Mouse (Mus musculus) heart, embryonic 10.5 days (tissue): ENCODE results near the gene Uchl5. TPM values are rescaled to one million over a fixed set of nuclear protein-coding genes. Genes with fewer than 3 reads are reported as not detected.

Experiments
- DNase-seq: peaks from one replicate; pipeline ENCODE4 v3.0.0-alpha.2; 2017; ENCODE audit warnings: low spot score
- H3K27ac ChIP-seq: fragments of 300-500 bp; sonication (generic); 2 replicates; pipeline ENCODE4 v1.5.1; 2016; ENCODE audit warnings: mild to moderate bottlenecking
- H3K27me3 ChIP-seq: fragments of 300-500 bp; sonication (generic); 2 replicates; pipeline ENCODE4 v1.6.1; 2016; ENCODE audit warnings: mild to moderate bottlenecking; ENCODE audit not compliant: poor library complexity, insufficient read depth, severe bottlenecking
- H3K36me3 ChIP-seq: fragments of 300-500 bp; sonication (generic); 2 replicates; pipeline ENCODE4 v1.6.1; 2016; ENCODE audit warnings: mild to moderate bottlenecking, moderate library complexity
- H3K4me1 ChIP-seq: fragments of 300-500 bp; sonication (generic); 2 replicates; pipeline ENCODE4 v1.6.1; 2016; ENCODE audit warnings: mild to moderate bottlenecking
- H3K4me3 ChIP-seq: fragments of 300-500 bp; sonication (generic); 2 replicates; pipeline ENCODE4 v1.5.1; 2016; ENCODE audit warnings: mild to moderate bottlenecking, moderate library complexity
- H3K9me3 ChIP-seq: fragments of 300-500 bp; sonication (generic); 2 replicates; pipeline ENCODE4 v1.6.1; 2016; ENCODE audit warnings: mild to moderate bottlenecking, moderate library complexity
- WGBS: fragments of 180-500 bp; shearing (Covaris S2); methylation state at CpG from one replicate; pipeline ENCODE4 v1.1.7; 2016; 5-methylcytosine and 5-hydroxymethylcytosine counted together
- polyA plus RNA-seq: library from polyadenylated mRNA; unstranded; fragments of >200 nt; fragmentation: Nextera tagmentation; extraction: Ambion mirVana; gene quantifications from 2 replicates; pipeline ENCODE4 v1.2.1, GENCODE M21; 2016

Gene Uchl5
- polyA plus RNA-seq, 1 experiment from 2014 or later: 109 TPM

- Histone ChIP-seq H3K27me3 (no peaks in the 10 kb centered on the region), H3K9me3 (no peaks in the 10 kb centered on the region), H3K27ac (no peak overlapping the region), H3K4me3 (no peak overlapping the region), H3K36me3 (no peaks in the 10 kb centered on the region), H3K4me1 (0 out of 2 replicates have a peak, but pooled peaks cover 3% of the 10 kb centered on the region)
- no peak for DNase-seq
- 83% methylated on average over 3 of the region's 3 CpGs for WGBS
These were observed 45.6 kb downstream of the Uchl5 start for GRCm38 (mm10) chr1:143822677-143823076.

DNA sequence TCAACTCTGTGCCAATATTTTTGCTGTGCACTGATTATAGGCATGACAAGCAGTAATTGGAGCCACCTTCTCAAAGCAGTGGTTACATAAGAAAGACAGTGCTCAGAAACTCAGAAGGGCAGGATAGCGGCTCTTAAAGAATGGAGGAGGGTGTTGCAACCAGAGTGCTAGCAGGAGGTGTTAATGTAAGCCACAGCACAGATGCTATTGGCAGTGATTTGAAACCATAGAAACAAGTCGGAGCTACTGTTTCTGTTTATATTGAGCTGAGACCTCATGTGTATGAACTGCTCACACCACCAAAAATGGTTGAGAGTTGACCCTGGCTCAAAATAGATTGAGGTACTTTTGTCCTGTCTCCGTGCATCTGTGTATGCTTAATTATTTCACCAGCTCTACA is 53.6 kb downstream of the Uchl5 start:
- no peak overlapping the region for H3K27ac ChIP-seq
- H3K36me3 ChIP-seq: no peaks in the 10 kb centered on the region
- H3K4me3 ChIP-seq: no peak overlapping the region
- H3K9me3 ChIP-seq: no peaks in the 10 kb centered on the region
- WGBS: 58% methylated on average over 3 of the region's 3 CpGs
- H3K27me3 ChIP-seq: no peaks in the 10 kb centered on the region
- DNase-seq: no peak
- H3K4me1 ChIP-seq: no peaks in the 10 kb centered on the region

DNA sequence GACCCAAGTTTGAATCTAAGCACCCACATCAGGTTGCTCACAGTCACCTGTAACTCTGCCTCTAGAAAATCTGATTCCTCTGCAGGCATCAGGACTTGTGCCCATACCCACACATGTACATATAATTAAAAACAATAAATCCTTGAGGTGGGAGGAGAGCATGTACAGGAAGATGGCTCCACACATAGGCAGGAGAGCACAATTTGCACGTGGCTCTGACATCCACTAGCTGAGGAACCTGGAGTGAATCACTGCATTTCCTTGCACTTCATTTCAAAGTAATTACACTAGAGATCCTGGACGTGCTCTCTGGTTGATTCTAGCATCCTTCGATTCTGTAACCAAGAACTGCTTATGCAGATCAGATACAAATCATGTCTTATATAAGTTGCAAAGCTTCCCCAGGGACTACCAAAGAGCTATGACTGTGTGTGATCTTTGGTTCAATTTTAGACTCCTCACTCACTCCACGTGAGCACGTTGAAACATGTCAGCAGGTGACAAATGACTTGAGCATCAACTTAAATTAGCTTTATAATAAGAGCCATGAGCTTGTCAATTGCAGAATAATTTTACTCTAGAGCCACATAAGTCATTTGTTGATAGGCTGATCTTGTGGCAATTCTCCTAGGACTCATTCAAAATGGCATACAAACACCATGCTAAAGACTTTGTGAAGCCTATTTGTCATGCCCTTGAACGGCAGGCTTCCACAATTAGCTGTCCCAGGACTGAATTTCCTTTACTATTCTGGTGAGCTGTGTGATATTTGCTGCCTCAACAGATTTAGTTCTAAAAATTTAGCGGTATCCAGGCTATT is 59.5 kb downstream of the Uchl5 start:
- no peaks in the 10 kb centered on the region for H3K4me1 ChIP-seq
- no peaks in the 10 kb centered on the region for H3K36me3 ChIP-seq
- H3K27me3 ChIP-seq: no peaks in the 10 kb centered on the region
- H3K4me3 ChIP-seq: no peak overlapping the region
- WGBS: 65% methylated on average over 7 of the region's 7 CpGs
- no peak for DNase-seq
- no peak overlapping the region for H3K27ac ChIP-seq
- no peaks in the 10 kb centered on the region for H3K9me3 ChIP-seq

GRCm38 (mm10) chr1:143837681-143838080 is 60.6 kb downstream of the Uchl5 start:
- Histone ChIP-seq H3K27ac (no peak overlapping the region), H3K36me3 (no peaks in the 10 kb centered on the region), H3K4me1 (no peaks in the 10 kb centered on the region), H3K27me3 (no peaks in the 10 kb centered on the region), H3K9me3 (no peaks in the 10 kb centered on the region), H3K4me3 (no peak overlapping the region)
- WGBS: 88% methylated on average over 4 of the region's 4 CpGs
- DNase-seq: no peak

DNA sequence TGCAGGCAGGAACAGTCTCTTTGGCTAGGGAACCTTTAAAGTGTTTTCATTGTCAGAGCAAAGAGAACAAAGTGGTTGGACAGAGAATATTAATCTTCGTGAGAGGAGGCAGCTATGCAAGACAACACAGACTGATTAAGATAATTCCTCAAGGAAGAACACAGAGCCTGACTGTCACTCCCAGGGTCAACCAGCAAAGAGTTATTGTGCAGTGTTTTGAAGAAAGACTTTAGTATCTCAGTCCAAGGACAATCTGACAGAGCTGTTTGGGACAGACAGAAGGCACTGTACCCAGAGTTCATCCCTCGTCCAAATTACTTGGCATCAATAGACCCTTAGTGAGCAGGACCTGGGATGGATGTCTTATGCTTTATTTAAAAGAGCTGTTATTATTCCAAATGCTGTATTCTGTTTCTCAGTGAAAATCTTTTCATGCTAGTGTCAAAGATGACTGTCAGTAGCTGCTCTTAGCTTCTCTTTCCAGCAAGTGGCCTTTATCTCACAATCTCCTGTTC is 61.9 kb downstream of the Uchl5 start:
- H3K27me3 ChIP-seq: no peaks in the 10 kb centered on the region
- no peaks in the 10 kb centered on the region for H3K9me3 ChIP-seq
- no peak overlapping the region for H3K27ac ChIP-seq
- no peak for DNase-seq
- H3K4me3 ChIP-seq: no peak overlapping the region
- no peaks in the 10 kb centered on the region for H3K36me3 ChIP-seq
- H3K4me1 ChIP-seq: no peaks in the 10 kb centered on the region
- 58% methylated on average over 2 of the region's 2 CpGs for WGBS

DNA sequence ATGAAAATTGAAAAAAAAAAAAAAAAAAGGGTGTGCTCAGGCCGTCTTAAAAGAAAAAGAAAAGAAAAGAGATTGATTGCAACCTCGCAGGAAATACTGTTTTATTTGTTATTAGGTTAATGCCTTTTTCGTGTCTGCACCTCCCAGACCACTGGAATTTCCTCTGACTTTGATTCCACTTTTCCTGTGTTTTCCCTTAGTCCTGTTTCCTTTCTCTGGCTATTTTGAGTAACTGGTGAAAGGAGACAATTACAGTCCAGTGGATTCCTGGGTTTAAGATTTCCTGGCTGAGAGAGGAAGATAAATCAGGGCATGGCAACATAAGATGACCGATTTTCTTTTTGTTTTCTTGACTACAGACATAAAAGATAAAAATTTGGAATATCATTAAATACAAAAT is 75.3 kb downstream of the Uchl5 start:
- Histone ChIP-seq H3K27ac (no peak overlapping the region), H3K36me3 (no peaks in the 10 kb centered on the region), H3K4me3 (no peak overlapping the region), H3K9me3 (no peaks in the 10 kb centered on the region), H3K27me3 (no peaks in the 10 kb centered on the region), H3K4me1 (no peaks in the 10 kb centered on the region)
- no peak for DNase-seq
- WGBS: 40% methylated on average over 4 of the region's 4 CpGs

- H3K9me3 ChIP-seq: no peaks in the 10 kb centered on the region
- no peaks in the 10 kb centered on the region for H3K4me1 ChIP-seq
- no peaks in the 10 kb centered on the region for H3K36me3 ChIP-seq
- no peak for DNase-seq
- H3K4me3 ChIP-seq: no peak overlapping the region
- 88% methylated on average over 2 of the region's 2 CpGs for WGBS
- no peak overlapping the region for H3K27ac ChIP-seq
- no peaks in the 10 kb centered on the region for H3K27me3 ChIP-seq
These were observed 75.8 kb downstream of the Uchl5 start for GRCm38 (mm10) chr1:143852779-143853358.

GRCm38 (mm10) chr1:143853691-143854115 is 76.6 kb downstream of the Uchl5 start:
- no peak overlapping the region for H3K27ac ChIP-seq
- H3K4me3 ChIP-seq: no peak overlapping the region
- H3K27me3 ChIP-seq: no peaks in the 10 kb centered on the region
- H3K36me3 ChIP-seq: no peaks in the 10 kb centered on the region
- no peaks in the 10 kb centered on the region for H3K9me3 ChIP-seq
- no peak for DNase-seq
- WGBS: 68% methylated on average over 8 of the region's 8 CpGs
- no peaks in the 10 kb centered on the region for H3K4me1 ChIP-seq

- DNase-seq: no peak
- H3K36me3 ChIP-seq: no peaks in the 10 kb centered on the region
These were observed 78.6 kb downstream of the Uchl5 start for GRCm38 (mm10) chr1:143855706-143856105.

More at GRCm38 (mm10) chr1:143855706-143856105, 78.6 kb downstream of the Uchl5 start:
- Histone ChIP-seq H3K4me3 (no peak overlapping the region), H3K27ac (no peak overlapping the region), H3K4me1 (no peaks in the 10 kb centered on the region), H3K27me3 (no peaks in the 10 kb centered on the region), H3K9me3 (no peaks in the 10 kb centered on the region)
- 75% methylated on average over 5 of the region's 5 CpGs for WGBS

Other genes starting within 250 kb of the Uchl5 start
- gene B3galt2, start 136.6 kb upstream of the Uchl5 start, polyA plus RNA-seq: 0.15 and 0.26 TPM in 2 replicates
- gene Cdc73, start 74.4 kb upstream of the Uchl5 start, polyA plus RNA-seq: 25.2 and 31.7 TPM in 2 replicates
- 81.4 and 85.2 TPM in 2 replicates for gene Glrx2, start 60.9 kb upstream of the Uchl5 start, polyA plus RNA-seq
- 14.2 and 16.6 TPM in 2 replicates for gene Trove2, start 204 bp upstream of the Uchl5 start, polyA plus RNA-seq
- gene Rgs2, start 226.9 kb downstream of the Uchl5 start, polyA plus RNA-seq: 14.8 and 23.8 TPM in 2 replicates